Mouse (Mus musculus) cerebellum, adult 8-10 months (tissue): ENCODE measurements at regions not wholly inside any gene's neighbourhood (a gene's known extent, or its start where the extent isn't known, plus 50 kb on each side); places are given as distances from the start of the nearest gene placed in this dataset.

Source experiments
- DNase-seq: peaks from one replicate; pipeline ENCODE4 v3.0.0; 2022

- no peak for DNase-seq
These were observed 64.8 kb downstream of the Dll1 start for GRCm38 (mm10) chr17:15311822-15312221.

GRCm38 (mm10) chr17:15310465-15310864 lies 66.2 kb downstream of the Dll1 start:
- no peak for DNase-seq

- DNase-seq: no peak
These were observed 74.6 kb downstream of the Dll1 start for GRCm38 (mm10) chr17:15302110-15302509.

- no peak for DNase-seq
These were observed 76.8 kb downstream of the Dll1 start for GRCm38 (mm10) chr17:15299743-15300371.

GRCm38 (mm10) chr17:15294165-15294585 lies 82.5 kb downstream of the Dll1 start:
- DNase-seq: no peak

GRCm38 (mm10) chr17:15292490-15293070 lies 84.1 kb downstream of the Dll1 start:
- DNase-seq: no peak

- DNase-seq: no peak
These were observed 85.0 kb downstream of the Dll1 start for GRCm38 (mm10) chr17:15291626-15292025.

GRCm38 (mm10) chr17:15290326-15290725 lies 86.3 kb downstream of the Dll1 start:
- no peak for DNase-seq

- DNase-seq: no peak
These were observed 87.6 kb downstream of the Dll1 start for GRCm38 (mm10) chr17:15289062-15289461.

GRCm38 (mm10) chr17:15288640-15289039 lies 88.0 kb downstream of the Dll1 start:
- no peak for DNase-seq

- DNase-seq: no peak
These were observed 90.1 kb downstream of the Dll1 start for GRCm38 (mm10) chr17:15286596-15286995.

GRCm38 (mm10) chr17:15285399-15286043 lies 91.2 kb downstream of the Dll1 start:
- no peak for DNase-seq

GRCm38 (mm10) chr17:15269905-15270304 lies 106.8 kb downstream of the Dll1 start:
- DNase-seq: no peak

- DNase-seq: no peak
These were observed 107.5 kb downstream of the Dll1 start for GRCm38 (mm10) chr17:15269056-15269612.

- DNase-seq: no peak
These were observed 109.0 kb downstream of the Dll1 start for GRCm38 (mm10) chr17:15267721-15268120.

GRCm38 (mm10) chr17:15259427-15260101 lies 117.1 kb downstream of the Dll1 start:
- no peak for DNase-seq

GRCm38 (mm10) chr17:15255874-15256273 lies 120.8 kb downstream of the Dll1 start:
- no peak for DNase-seq

GRCm38 (mm10) chr17:15253785-15254184 lies 122.9 kb downstream of the Dll1 start:
- no peak for DNase-seq

GRCm38 (mm10) chr17:15253271-15253670 lies 123.4 kb downstream of the Dll1 start:
- no peak for DNase-seq

GRCm38 (mm10) chr17:15252187-15252586 lies 124.5 kb downstream of the Dll1 start:
- no peak for DNase-seq

GRCm38 (mm10) chr17:15251641-15252040 lies 125.0 kb downstream of the Dll1 start:
- DNase-seq: no peak

- no peak for DNase-seq
These were observed 128.3 kb downstream of the Dll1 start for GRCm38 (mm10) chr17:15248417-15248791.
